Mouse (Mus musculus): ENCODE data around the gene St7. TPM values are rescaled to one million over a fixed set of nuclear protein-coding genes. Genes with fewer than 3 reads are reported as not detected.
A peak's percentile ranks its signal among the peaks of the same experiment; 100 is the strongest.

Gene St7
- total RNA-seq, 2 experiments from 2014 or later, result 58.9 to 68.2 TPM

GRCm38 (mm10) chr6:17718978-17719377 is 26.2 kb downstream of the St7 start:
- intact Hi-C loops (cut with DNase I), result no loop called here
- DNase-seq, result no peak

DNA sequence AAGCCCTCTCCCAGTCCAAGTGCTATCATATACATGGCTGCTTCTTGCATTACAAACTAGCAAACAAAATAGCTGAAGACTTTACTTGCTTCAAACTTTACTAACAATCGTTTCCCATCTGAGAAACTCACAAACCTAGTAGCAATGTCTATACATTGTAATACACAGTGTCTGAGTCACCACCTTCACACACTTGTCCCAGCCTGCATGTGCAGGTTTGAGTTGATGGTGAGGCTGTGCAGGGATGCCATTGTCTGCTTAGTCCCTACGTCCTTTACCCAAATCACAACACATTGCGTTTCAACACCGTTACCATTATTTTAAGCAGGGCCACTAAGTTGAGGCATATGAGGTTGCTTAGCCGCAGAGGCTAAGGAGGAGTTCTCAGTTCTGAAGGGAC is 26.7 kb downstream of the St7 start:
- no peak for DNase-seq
- intact Hi-C loops (cut with DNase I), result no loop called here

DNA sequence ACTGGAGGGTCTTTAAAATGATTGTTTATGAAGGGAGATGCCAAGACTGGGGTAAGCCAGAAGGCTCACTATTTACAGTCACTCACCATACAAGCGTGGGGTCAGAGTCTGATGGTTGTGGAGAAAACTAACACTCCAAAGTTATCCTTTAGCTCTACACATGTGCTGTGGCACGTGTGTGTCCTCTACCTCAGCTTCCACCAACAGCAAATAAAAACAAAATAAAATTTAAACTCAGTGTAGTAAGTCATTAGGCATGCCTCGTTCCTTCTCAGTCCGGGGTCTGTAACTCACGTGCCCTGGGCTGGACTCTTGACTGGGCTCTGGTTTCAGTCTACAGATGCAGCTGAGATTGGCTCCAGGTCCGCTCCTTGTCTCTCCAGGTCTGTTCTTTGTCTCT is 27.3 kb downstream of the St7 start:
- no peak for DNase-seq
- intact Hi-C loops (cut with DNase I), result no loop called here

- intact Hi-C loops (cut with DNase I), result no loop called here
- no peak for DNase-seq
Observed at GRCm38 (mm10) chr6:17721706-17722105, 29.0 kb downstream of the St7 start.

GRCm38 (mm10) chr6:17725841-17726460 is 33.2 kb downstream of the St7 start:
- intact Hi-C loops (cut with DNase I), result loop anchor here (5.0 kb wide), 1 partner anchor 111 kb away; no protein-coding TSS in a partner anchor
- peak; percentile 33 for DNase-seq

- DNase-seq, result no peak
- intact Hi-C loops (cut with DNase I), result loop anchor here (5.0 kb wide), 1 partner anchor 110 kb away; no protein-coding TSS in a partner anchor
Observed at GRCm38 (mm10) chr6:17727241-17727640, 34.5 kb downstream of the St7 start.

- intact Hi-C loops (cut with DNase I), result loop anchor here (5.0 kb wide), 1 partner anchor 109 kb away; no protein-coding TSS in a partner anchor
- no peak for DNase-seq
Observed at GRCm38 (mm10) chr6:17727891-17728790, 35.4 kb downstream of the St7 start.

DNA sequence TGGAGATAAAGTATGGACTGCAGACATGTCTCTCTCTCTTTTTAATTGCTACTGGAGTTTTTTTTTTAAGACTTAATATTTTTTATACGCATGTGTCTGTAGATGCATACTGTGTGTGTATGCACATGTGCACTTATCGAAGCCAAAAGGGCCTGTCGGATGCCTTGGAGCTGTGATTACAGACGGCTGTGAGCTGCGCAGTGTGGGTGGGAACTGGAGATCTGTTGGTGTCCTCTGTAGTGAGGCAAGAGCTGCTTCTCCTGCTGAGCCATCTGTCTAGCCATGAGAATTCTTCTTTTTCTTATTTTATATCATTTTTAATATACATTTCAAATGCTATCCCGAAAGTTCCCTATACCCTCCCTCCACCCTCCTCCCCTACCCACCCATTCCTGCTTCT is 37.4 kb downstream of the St7 start:
- DNase-seq, result no peak
- intact Hi-C loops (cut with DNase I), result no loop called here

DNA sequence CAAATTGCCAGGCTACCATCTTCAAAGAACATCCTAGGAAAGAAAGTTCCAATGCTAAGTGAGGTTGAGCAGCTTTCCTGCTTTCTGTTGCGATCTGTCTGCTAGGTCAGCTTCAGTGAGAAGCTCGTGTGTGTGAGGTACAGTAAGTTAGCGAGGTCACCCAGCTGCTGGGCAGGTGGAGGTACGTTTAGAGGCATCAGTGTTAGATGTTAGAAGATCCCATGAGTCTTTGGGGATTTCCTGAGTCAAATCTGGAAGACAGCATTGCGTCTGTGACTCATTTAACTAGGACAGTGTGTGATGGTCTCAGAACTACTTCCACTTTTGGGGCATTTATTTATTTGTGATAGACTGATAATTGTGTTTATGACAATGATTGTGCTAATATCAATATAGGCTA is 39.0 kb downstream of the St7 start:
- intact Hi-C loops (cut with DNase I), result no loop called here
- no peak for DNase-seq

GRCm38 (mm10) chr6:17733951-17734411 is 41.2 kb downstream of the St7 start:
- no peak for DNase-seq
- intact Hi-C loops (cut with DNase I), result no loop called here

- DNase-seq, result no peak
- intact Hi-C loops (cut with DNase I), result no loop called here
Observed at GRCm38 (mm10) chr6:17737262-17737948, 44.7 kb downstream of the St7 start.

- no peak for DNase-seq
- intact Hi-C loops (cut with DNase I), result no loop called here
Observed at GRCm38 (mm10) chr6:17740128-17740527, 47.4 kb downstream of the St7 start.

- no peak for DNase-seq
- intact Hi-C loops (cut with DNase I), result no loop called here
Observed at GRCm38 (mm10) chr6:17741639-17742038, 48.9 kb downstream of the St7 start.

- DNase-seq, result no peak
- intact Hi-C loops (cut with DNase I), result no loop called here
Observed at GRCm38 (mm10) chr6:17742209-17742608, 49.5 kb downstream of the St7 start.

DNA sequence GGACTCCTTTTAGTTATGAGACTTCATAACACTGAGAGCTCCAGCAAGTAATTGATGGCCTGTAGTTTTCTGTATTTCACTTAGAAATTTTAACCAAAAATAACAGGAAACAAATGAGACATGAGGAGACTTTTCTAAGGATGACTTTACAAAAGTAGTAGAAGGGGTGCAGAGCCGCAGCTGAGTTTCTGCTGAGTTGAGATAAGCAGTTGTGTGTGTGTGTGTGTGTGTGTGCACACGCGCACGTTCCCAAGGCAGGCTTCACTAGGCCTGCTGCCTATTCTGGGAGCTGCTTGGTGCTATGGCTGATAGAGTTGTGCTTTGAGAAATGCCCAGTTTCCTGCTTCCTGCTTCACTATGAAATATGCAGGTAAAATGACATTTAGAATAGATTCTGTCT is 50.6 kb downstream of the St7 start:
- DNase-seq, result no peak
- intact Hi-C loops (cut with DNase I), result no loop called here

DNA sequence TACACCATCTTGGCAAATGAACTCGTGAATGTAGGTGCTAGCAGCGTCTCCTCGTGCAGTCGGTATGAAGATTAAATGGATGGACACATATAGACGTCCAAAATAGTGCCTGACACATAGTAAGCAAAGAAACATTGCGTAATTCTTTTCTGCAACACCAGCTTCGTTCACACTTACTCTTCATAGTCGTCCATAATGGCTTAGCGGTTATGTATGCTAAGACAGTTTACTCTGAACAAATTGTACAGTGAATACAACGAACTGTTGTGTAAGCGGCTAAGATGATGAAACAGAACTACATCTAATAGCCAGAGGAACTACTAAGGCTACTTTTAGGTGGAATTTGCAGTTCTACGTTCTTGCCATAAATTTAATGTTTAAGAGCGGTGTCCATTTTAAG is 55.0 kb downstream of the St7 start:
- DNase-seq, result no peak
- intact Hi-C loops (cut with DNase I), result no loop called here

- DNase-seq, result peak; percentile 79
- intact Hi-C loops (cut with DNase I), result no loop called here
Observed at GRCm38 (mm10) chr6:17748866-17749582, 56.3 kb downstream of the St7 start.

GRCm38 (mm10) chr6:17749596-17749995 is 56.9 kb downstream of the St7 start:
- no peak for DNase-seq
- intact Hi-C loops (cut with DNase I), result no loop called here

GRCm38 (mm10) chr6:17750041-17750660 is 57.4 kb downstream of the St7 start:
- DNase-seq, result no peak
- intact Hi-C loops (cut with DNase I), result no loop called here

- no peak for DNase-seq
- intact Hi-C loops (cut with DNase I), result no loop called here
Observed at GRCm38 (mm10) chr6:17750957-17751356, 58.2 kb downstream of the St7 start.

Data from left cerebral cortex, postnatal 4 days (tissue).